Mouse (Mus musculus): ENCODE measurements at regions not wholly inside any gene's neighbourhood (a gene's known extent, or its start where the extent isn't known, plus 50 kb on each side); places are given as distances from the start of the nearest gene placed in this dataset.

DNA sequence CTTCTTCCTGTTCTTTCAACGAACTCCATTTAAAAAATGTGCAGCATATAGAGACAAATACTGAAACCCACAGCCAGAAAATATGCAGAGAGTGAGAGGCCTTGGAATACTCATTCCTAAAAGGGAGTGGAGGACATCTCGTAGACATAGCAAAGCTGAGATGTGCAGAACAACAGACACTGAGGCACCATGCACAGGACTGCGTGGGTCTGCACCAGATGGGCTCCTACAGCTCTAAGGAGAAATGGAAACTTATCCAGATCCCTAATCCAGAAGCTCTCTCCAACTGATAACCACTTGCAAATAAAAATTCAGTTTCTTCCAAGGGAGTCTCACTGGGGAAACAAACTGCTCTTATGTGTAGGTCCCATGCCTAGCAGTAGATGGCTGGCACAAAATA is 101.6 kb downstream of the Slc25a24 start:
- TF ChIP-seq GATA4 (IDR thresholded peaks at IDR 0.05; ENCODE audit: insufficient replicate concordance, low read length): no peak

DNA sequence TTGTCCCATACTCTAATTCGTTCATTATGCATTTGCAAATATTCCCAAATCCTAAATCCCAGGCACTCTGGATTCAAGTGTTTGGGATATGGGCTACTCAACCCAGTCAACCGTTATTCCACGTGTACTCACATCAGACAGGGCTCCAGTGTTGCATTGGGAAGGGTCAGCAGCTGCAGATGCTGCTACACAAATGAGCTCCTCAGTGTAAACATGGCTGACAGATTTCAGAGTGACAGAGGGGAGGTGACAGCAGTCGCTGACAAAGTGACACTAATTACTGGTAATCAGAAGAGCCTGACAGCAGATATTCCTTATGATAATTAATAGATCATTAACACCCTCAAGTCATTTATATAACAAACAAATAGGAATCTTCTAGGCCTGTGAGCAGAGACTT is 106.2 kb upstream of the Vav3 start:
- TF ChIP-seq GATA4 (IDR thresholded peaks at IDR 0.05; ENCODE audit: insufficient replicate concordance, low read length): no peak

DNA sequence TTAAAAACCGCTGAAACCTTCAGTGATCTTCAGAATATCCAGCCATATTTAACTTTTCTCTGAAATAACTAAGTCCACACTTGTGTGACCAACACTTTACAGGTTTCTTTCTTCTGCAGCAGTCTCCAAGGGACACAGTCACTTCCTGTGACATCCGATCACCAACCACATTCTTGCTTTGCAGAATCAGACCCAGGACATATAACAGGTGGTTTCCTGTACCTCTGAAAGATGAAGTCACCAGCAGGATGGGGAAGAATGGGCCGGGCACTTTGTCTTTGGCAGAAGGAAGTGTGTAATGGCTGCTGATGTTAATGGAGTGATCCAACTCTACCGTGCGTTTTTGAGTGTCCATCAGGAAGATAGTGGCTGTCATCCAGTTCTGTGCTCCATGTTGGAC is 103.5 kb upstream of the Vav3 start:
- TF ChIP-seq GATA4 (IDR thresholded peaks at IDR 0.05; ENCODE audit: insufficient replicate concordance, low read length): no peak

DNA sequence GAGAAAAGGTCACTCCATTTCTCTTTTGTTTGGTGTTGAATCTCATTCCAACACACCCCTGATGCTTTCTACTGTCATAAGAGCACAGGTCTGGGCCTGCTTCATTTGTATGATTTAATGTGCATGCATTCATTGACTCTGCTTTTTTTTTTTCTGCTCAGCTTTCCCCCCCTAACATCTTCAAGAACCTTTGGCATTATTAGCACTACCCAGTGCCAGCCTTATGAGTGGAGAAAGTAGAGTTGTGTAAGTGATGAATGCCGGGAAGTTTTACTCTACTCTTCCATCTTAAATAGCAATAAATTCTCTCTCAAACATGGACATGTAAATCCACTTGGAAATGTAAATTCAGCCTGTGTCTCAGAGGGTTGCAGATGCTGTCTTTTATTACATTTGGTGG is 97.0 kb upstream of the Vav3 start:
- no peak for TF ChIP-seq GATA4 (IDR thresholded peaks at IDR 0.05; ENCODE audit: insufficient replicate concordance, low read length)

DNA sequence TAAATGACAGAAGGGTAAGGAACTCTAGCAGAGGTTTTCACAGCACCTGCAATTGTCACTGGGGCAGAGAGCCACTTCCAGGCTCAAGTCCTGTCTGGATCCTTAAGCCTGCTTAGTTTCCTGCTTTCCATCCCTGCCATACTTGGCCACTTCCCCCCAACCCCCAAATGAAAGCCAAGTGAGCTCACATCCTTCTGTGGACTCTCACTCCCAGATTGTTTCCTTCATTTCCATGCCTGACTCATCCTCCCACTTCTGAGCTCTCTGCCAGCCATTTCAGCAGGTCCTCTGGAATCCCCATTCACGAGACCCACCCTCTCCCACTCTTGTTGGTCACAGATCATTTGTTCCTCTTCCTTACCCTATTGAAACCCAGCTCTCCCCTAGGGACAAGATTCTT is 91.7 kb upstream of the Vav3 start:
- TF ChIP-seq GATA4 (IDR thresholded peaks at IDR 0.05; ENCODE audit: insufficient replicate concordance, low read length): no peak

DNA sequence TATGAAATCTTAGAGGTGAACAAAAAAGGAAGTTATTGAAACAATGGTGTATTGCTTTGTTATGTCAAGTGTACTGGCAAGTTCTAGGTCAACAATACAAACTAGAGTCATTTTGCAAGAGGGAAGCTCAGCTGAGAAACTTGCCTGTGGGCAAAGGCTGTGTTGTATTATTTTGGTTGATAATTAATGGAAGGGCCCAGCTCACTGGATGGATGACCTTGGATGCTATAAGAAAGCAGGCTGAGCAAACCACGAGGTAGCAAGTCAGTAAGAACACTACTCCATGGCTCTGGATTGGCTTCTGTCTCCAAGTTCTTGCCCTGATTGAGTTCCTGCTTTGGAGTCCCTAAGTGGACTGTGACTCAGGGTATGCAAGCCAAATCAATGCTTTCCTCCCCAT is 91.1 kb upstream of the Vav3 start:
- TF ChIP-seq GATA4 (IDR thresholded peaks at IDR 0.05; ENCODE audit: insufficient replicate concordance, low read length): no peak

DNA sequence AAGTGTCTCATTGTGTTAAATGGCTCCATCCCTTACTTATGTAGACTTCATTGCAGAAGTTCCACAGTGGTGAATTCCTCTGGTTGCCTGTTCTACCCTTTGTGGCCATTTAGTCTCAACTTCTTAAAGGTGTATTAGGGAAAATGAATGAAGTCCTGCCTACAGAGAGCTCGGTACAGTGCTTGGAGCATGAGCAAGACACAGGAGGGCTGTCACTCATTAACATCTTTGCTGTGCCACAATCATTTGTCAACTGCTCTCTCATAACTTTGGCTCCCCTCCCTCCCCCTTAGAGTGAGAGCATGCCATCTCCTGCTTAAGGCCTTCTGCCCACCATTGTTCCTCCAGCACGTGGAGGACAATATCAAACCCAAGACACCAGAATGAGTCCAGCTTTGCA is 90.5 kb upstream of the Vav3 start:
- TF ChIP-seq GATA4 (IDR thresholded peaks at IDR 0.05; ENCODE audit: insufficient replicate concordance, low read length): no peak

DNA sequence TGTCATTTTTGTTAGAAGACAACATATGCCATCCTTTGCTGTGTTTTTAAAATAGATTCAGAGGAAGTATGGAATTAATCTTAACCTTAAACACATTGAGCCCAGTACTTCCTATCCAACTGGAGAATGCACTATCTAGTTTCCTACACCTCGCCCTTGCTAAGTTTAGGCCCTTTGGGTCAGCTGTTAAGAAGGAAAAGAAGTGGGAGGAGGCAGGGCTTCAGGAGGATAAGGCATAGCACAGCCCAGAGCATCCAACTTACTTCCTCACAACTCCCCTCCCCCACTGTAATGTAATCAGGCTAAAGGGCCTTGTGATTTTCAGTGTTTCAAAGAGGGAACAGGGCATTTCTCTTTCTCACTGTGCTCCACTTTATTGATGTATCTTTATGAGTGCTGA is 88.7 kb upstream of the Vav3 start:
- peak; percentile 92 for TF ChIP-seq GATA4 (IDR thresholded peaks at IDR 0.05; ENCODE audit: insufficient replicate concordance, low read length)

DNA sequence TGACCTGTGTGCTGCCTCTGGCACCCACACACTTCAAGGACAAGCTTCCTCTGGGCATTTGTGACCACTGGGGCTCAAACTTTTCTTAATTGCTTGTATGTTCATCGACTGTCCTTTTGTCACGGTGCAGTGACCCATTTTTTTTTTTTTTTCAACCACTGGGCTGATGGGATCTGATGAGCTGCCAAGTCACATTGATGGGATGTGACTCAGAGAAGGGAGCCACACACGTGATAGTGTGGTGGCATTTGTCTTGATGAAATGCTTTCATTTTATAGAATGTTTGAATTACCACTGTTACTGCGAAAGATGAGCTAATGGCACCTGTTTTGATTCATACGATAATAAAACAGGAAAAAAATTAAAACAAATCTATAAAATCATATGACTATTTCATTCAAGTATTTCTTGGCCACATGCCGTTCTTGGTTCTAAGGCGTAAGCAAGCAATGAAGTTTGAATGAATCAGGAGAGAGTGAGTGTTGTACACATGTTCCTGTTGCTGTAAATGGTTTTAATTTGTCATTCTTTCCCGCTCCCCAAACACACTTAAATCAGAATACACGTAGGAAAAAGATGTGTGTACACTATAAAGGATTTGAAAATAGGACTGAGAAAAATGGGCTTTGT is 86.3 kb upstream of the Vav3 start:
- no peak for TF ChIP-seq GATA4 (IDR thresholded peaks at IDR 0.05; ENCODE audit: insufficient replicate concordance, low read length)

DNA sequence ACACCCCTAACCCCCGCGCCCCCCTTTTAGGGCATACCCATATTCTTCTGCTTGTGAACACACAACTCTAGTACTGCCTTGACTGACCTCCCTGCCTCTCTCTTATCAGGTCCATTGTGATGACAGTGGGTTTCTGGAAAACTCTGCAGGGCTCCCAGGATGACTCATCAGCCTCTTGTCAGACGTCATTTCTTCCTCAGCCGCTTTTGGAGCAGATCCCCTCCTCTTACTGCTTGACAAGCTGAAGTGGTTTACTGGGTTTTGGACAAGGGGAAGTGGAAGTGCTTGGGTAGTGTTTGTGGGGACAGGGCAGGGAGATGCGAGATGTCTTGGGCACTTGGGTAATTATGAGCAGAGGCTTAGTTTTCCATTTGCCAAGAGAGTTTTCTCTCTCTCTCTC is 85.5 kb upstream of the Vav3 start:
- no peak for TF ChIP-seq GATA4 (IDR thresholded peaks at IDR 0.05; ENCODE audit: insufficient replicate concordance, low read length)

DNA sequence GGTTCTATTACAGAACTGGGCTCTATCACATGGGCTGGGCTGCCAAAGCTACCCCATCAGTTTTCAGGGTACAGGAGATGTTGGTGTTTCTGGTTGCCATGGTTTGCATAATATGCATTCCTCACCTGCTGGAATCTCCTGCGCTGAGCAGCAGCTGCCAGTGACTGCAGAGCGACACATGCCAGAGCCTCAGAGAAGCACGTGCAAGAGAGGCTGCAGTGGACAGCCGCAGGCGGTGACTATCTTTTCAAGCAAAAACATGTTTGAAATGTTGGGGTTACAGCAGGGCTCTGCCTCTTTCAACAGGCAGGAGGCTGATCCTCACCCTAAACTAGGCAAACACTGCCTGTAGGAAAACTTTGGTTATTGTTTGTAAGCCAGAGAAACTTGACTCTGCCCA is 83.7 kb upstream of the Vav3 start:
- TF ChIP-seq GATA4 (IDR thresholded peaks at IDR 0.05; ENCODE audit: insufficient replicate concordance, low read length): no peak

DNA sequence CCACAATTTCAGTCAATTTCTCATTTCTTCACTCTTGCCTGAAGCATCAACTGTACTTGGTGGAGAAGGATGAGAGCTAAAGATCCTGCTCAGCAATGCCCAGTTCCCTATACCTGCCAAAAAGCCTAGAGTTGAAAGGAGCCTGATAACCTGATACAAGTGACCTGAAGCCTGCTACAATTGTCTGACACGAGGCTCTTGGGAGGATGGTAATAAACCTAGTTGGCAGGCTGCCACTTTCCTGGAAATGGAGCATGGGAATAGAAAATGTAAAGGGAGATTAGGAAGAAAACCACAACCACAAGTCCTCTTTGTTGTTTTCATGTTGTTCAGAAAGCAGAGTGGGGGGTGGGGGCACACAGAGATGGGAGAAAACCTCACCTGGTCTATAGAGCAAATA is 69.7 kb upstream of the Vav3 start:
- TF ChIP-seq GATA4 (IDR thresholded peaks at IDR 0.05; ENCODE audit: insufficient replicate concordance, low read length): no peak

DNA sequence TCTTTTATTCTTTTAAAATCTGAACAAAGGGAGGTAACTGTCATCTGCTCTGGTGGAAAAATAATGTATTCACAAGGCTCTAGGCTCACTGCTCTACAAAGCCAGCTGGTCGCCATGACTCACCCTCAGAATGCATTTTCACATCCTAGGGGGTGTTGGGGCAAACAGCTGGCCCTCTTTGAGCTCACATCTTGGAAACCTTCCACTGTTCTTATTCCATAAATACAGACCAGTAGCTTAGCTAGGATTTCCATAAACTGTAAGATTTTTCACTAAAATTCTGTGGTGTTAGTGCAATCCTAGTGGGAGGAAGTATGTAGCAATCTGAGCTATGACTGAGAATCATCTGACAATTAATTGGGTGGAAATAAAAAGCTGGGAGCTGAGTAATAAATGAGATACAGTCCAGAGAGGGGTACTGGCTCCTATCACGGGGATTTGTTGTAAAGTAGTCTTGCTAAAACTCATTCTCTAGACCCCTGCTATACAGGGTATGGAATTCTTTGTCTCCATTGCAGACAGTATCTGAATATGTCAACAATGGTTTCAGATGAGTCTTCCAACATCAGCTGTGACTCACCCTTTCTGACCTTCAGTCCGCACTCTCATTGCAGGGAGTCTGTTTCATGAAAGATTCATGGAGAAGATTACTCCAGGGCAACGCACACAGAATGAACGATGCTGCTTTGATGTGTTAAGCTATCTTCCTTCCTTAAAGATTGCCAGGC is 67.2 kb upstream of the Vav3 start:
- TF ChIP-seq GATA4 (IDR thresholded peaks at IDR 0.05; ENCODE audit: insufficient replicate concordance, low read length): no peak

DNA sequence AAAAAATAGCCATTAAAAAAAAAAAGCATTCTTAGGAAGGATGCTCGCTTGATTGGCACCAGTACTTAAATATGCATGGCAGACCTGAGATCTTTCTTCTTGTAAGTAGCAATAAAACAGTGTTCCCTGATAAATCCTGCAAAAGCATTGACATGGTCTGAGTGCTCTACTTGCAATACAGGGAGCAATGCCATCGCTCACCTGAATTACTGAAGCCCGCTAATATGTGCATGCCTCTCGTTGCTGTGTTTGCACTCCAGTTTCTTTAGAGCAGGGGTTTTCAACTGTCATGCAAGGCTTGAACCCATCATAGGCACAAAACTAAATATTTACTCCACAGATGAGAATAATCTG is 66.7 kb upstream of the Vav3 start:
- TF ChIP-seq GATA4 (IDR thresholded peaks at IDR 0.05; ENCODE audit: insufficient replicate concordance, low read length): no peak

DNA sequence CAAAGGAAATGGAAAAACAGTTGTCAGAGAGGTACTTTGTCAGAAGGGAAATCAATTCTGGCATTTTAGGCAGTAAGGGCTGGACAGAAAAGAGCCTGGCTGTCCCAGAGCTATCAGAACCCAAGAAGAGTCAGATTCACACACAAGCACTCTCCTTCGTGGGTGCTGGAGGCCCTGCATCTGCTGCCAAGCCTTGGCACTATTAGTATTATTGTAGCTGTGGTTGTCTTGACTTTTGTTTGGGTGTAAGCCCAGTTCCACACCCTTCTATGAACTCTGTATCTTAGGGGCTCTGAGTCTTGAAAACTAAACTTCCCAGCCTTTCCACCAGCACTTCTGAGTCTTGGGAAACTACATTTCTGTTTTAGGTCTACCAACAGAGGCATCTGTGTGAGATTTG is 61.4 kb upstream of the Vav3 start:
- no peak for TF ChIP-seq GATA4 (IDR thresholded peaks at IDR 0.05; ENCODE audit: insufficient replicate concordance, low read length)

DNA sequence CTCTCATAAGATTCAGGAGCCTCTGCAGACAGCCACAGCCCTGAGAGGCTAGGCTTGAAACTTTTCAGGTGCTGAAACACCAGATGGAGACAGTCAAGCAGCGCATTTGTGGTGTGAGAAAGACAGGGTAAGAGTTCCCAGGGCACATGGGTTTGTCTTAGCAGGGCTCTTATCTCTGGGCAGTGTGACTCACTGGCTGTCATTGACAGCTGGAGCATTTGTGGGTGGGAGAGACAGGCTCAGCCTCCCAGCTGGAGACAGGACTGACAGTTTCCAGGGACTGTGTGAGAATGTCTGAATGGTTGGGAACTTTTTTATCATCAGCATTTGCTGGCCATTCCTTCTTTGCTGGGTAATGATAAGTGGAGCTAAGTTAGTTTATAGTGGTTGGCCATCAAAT is 53.9 kb upstream of the Vav3 start:
- no peak for TF ChIP-seq GATA4 (IDR thresholded peaks at IDR 0.05; ENCODE audit: insufficient replicate concordance, low read length)

Measured in liver, adult (tissue).